Mouse (Mus musculus) ovary, postnatal 36 days (tissue): ENCODE measurements around the gene Scand1.

Source experiments
- DNase-seq: peaks from one replicate; pipeline ENCODE4 v3.0.0; 2022; ENCODE audit warnings: low spot score, mixed read lengths

Scand1 gene

DNA sequence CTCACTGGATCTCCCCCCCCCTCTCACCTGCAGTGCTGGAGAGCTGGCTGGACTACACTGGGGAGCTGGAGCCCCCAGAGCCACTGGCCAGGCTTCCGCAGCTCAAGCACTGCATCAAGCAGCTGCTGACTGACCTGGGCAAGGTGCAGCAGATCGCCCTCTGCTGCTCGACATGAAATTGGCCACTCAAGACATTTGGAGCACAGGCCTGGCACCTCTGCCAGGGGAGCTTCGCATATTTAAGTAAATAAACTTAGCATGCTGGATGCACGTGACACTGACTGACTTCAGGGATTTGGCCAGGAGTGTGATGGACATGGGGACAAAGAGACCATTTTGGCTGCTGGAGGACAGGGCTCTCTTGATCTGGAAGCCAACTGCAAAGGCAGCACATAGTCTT lies 5.2 kb downstream of the Scand1 start:
- no peak for DNase-seq

DNA sequence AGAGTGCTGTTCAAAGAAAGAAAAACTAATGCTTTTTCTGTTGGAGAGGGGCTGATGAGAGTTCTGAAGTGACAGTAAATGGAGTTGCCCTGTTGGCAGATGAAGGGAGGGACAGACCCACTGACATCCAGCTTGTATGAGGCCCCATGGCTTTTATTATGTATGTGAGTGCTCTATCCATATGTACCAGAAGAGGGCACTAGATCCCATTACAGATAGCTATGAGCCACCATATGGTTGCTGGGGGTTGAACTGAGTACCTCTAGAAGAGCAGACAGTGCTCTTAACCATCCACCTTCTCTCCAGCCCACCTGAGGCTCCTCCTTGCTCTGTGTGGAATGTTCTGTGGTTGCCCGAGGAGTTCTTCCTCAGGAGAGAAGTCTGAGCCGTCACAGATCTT lies 6.7 kb downstream of the Scand1 start:
- DNase-seq = no peak

DNA sequence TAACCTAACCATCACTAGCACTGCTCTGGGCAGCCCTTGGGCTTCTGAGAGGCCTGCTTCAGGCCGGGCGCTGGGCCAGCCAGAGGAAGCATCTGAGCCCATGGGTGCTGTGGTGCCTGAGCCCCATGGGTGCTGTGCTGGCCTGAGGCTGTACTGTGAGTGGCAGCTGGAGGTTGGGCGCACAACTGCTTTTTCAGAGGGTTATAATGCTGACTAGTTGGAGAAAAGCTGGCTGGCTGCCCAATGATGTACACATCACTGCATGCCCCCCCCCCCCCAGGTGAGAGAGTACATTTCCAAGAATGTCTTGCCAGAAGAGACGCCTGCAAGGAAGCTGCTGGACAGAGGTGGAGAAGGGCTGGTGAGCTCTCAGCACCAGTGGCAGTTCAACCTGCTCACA lies 8.2 kb downstream of the Scand1 start:
- DNase-seq = no peak

DNA sequence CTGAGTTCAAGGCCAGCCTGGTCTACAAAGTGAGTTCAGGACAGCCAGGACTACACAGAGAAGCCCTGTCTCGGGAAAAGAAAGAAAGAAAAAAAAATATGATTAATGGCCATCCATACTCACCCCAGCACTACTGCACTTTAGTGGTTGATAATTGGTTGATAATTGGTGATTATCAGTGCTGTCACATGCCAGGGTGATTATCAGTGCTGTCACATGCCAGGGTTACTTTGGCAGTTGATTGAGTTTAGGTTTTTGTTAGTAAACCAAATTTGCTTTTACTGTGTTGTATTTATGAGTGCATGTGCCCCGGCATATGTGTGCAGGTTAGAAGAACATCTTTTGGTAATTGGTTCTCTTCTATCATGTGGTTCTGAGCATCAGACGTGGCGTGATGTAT lies 10.4 kb downstream of the Scand1 start:
- DNase-seq = no peak

DNA sequence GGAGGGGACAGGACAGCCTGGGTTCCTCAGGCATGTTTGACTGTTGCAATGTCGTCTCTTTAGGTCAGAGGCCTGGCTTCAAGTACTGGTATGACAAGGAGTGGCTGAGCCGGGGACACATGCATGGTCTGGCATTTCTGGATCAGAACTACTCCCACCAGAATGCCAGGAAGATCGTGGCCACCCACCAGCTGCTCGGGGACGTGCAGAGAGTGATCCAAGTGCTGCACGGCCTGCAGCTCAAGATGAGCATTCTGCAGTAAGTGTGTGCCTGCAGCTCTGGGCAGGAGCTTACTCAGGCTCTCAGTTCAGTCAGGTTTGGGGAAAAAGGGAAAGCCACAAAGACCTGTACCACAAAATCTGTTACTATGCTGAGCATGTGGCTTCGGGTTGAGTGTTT lies 14.0 kb downstream of the Scand1 start:
- no peak for DNase-seq

DNA sequence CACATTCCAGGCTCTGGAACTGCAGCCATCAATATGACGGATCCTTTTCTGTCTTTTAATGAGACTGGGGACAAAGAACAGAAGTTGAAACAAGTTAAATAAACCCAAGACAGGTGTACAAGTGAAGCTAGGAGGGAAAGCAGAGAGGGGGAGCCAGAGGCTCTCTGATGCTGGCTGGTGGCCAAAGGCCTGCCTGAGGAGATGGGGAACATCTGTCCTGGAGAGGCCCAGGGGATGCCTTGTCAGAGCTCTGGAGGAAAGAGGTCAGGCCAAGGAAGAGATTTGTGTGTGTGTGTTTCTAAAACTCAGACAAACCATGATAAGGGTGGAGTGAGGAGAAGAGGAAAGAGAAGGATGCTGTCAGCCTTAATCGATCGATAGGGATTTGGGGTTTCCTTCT lies 14.9 kb downstream of the Scand1 start:
- no peak for DNase-seq

DNA sequence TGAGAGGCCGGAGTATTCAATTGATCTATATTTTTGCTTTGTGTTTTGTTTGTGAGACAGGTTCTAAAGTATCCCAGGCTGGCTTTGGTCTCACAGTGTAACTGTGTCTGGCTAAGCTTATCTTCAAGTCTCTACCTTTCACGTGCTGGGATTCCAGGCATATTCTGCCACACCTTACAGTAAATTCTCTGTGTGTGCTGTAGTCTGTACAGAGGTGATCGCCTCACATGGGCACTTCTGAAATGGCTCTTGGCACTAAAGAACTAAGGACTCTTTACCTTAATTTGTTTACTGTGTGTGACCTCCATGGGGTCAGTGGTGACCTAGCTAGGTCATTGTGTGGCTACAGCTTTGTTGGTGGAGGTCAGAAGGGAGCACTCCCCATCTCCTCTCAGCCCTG lies 16.3 kb downstream of the Scand1 start:
- no peak for DNase-seq

DNA sequence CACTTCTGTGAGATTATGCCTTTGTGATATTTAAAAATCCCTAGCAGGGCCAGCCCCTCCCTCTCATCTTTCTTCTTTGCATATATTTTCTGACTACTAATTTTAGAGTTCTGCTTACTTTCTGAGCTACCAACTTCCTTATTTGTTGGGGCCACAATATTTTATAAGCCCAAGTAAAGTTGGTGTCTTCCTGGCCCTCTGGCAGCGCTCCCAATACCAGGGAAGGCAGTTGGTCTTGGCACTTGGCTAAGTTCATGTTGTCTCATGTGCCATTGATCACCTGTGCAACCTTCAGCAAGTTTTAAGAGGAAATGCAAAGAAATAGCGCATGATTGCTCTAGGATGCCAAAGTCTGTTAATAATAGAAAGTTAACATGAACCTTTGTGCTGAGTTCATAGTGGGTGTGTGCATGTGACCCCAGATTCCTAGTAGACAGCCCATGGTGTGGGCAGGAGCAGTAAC lies 16.9 kb downstream of the Scand1 start:
- no peak for DNase-seq

DNA sequence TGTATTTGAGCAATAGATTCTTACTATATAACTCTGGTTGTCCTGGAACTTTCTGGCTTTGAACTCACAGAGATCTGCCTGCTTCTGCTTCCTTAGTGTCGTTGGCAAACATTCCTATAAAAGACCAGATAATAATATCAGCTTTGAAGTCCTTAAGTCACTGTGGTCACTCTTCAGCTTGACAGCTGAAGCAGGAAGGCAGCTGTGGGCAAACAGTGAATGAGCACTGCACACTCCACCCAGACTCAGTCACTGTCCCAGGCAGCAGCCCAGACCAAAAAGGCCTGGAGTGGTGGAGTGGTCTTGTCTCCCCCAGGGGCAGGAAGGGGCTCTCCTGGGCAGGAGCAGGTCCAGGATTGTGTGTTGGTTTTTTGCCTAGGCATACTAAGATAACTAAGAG lies 20.5 kb downstream of the Scand1 start:
- DNase-seq = no peak

DNA sequence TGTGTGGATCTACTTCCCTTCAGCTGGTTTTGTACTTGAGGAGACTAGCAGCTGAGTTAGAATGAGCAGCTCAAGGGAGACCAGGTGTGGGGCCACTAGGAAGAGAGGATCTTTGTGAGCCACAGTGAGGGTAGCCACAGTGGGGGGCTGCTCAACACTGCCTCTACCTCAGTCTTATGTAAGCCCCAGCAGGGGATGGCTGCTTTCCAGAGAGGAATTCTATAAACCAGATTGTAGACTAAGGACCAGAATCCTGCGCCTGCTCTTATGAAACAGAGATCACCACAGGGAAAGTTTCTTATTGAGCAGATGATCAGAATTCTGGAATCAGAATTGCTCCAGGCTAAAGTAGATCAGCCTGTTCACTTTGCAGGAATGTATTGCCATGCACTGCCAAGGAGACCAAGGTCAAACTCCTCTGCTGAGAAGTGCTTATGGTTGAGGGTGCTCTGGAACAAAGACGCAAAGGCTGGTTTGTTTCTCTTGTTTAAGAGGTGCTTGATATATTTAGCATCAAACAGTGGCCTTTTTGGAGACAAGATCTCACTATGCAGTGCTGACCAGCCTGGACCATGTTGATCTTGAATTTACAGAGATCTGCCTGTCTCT lies 22.8 kb downstream of the Scand1 start:
- no peak for DNase-seq

DNA sequence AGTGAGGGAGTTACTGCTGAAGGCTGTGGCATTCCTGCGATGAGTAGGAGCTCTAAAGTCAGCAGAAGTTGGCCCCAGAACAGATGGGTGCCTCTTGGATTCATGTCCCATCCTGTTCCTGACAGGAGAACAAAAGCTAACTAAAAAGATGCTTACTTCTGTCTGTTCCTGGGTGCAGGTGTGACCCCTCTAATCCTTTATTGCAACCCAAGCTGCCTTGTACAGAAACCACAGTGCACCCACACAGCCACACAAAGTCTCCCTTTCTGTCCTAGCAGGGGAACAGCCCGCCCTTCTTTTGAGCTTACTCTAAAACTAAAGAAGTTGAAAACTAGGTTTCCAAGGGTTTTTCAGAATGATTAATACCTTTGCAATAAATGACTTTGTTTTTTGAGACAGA lies 24.3 kb downstream of the Scand1 start:
- no peak for DNase-seq

DNA sequence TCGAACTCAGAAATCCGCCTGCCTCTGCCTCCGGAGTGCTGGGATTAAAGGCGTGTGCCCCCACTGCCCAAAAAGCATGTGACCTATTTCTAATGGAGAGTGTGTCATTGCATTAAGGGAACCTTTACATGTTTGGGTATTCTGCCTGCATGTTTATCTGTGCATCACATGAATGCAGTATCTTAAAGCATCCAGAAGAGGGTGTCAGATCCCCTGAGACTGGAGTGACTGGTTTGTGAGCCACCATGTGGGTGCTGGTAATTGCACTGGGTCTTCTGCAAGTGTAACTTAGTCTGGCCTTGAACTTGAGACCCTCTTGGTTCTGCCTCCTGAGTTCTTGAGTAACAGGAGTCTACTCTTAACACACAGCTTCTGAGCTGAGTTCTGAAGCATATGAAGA lies 25.8 kb downstream of the Scand1 start:
- DNase-seq = no peak

DNA sequence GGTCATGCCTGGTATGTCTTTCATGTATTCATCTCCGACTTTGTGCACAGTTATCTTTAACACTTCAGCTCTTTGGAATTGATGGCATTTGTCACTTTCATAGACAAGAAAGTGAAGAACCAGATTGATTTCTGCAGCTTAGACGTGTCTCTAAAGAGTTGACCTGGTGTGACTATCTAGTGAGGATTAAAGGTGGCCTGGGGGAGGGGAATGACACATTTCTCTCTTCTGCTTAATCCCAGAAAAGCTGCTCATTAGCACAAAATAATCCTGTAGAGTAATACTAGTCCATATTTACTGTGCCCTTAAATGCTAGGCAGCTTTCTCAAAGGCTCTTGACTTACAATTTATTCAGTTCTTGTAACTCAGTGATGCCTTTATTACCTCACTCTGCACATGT lies 27.3 kb downstream of the Scand1 start:
- no peak for DNase-seq

DNA sequence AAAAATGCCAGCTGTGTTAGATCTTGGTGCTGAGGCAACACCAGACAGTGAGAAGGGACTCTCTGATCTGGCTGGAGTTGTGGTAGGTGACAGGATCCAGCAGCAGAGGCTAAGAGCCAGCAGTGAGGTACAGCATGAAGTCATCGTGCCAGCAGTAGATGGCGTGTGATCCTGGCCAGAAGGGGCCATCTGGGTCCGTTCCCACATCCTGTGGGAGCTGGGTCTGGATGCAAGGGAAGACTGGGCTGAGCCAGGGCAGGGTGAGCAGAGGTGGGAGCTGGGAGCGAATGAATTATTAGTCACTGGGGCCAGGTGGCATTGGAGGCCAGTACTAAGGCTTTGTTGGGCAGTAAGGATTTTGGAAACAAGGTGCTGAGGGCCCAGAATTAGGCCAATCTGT lies 31.3 kb downstream of the Scand1 start:
- DNase-seq = no peak

DNA sequence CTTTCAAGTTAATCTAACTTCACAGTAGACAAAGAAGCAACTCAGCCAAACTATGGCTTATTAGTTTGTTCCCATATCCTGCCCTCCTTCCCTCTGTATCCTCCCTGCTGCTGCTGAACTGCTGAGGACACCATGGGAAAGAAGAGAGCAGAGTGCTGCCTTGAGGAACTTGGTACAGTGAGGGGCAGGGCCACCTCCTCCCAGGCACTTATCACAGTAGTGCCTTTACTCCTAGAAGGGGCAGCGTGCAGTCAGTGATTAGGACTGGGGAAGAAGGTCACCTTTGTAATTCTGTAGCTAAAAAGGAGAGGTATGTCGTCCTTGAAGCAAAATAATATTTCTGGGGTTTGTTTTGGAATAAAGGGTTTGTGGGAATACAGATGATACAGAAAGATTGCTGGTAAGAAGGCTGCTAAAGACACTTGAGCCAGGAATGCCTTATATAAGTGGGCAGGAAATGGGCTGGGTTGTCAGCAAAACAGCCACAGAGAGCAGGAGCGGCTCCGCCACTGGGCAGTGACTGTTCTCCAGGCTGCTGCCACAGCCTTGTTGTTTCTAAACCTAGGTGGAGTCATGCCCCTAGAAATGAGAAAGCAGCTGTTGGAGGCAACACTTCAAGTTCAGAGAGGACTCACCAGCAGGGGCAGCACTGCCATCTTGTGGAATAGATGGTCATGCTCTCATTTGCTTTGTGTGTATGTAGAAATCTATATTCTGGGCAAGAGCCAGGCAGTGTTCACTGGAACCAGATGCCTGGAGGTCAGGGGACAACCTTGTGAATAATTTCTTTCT lies 34.1 kb downstream of the Scand1 start:
- peak; percentile 73 for DNase-seq

DNA sequence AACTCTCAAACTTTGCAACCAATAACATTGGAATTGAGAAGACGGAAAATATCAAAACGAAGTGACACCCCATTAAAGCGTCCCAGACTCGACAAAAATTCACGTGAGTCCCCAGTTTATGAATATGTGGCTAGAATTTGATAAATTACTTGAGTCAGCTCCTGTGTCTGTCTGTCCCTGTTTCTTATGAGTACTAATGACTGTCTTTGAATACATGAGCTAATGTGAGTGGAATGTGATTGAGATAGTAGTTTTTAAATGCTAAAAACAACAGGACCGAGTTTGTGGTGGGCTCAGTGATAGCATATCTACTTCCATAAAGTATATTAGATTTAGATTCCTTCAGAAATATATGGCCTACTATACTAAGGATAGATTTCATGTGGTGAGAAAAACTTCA lies 40.0 kb downstream of the Scand1 start:
- no peak for DNase-seq

DNA sequence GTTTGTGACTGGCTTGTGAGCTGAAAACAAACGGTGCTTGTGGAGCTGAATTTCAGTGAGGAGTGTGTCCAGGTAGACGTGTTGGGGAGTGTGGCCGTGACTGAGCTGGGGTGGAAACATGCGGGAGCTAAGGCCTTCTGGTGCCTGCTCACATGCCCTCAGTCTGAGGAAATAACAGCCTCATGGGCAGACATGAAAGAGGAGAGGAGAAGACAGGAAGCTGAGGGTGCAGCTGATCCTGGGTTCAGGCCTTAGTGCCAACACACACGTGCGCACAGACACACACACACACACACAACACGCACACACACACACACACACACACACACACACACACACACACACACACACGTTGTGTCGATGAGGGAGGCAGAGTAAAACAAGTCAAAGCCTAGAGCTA lies 44.9 kb downstream of the Scand1 start:
- DNase-seq = no peak

DNA sequence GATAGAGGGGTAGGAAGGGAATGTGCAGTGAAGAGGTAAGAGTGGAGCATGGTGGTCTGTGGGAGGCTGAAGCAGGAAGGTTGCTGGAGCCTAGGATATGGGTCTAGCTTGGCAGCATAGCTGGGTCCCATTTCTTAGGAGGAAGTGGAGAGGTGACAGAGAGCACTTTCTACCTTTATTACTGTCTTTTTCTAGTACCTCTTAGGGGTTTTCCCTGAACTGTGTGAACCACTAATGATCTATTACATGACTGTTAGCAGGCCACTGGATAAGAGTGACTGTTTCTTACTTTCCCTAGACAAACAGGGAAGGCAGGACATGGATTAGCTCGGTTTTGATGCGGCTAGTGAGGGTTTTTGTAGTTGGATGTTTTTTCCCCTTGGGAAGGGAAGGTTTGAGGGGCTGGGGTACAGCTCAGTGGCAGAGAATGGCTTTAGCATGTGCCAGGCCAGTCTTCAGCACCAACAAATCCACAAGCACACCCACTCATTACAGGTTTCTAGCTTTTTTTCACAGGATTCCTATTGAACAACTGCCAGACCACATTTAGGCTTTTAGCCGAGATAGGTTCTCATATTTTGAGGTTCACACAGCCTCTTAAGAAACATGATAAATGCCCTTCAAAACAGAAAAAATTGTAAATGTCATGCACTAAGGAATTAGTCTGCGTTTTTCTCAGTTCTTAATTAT lies 49.2 kb downstream of the Scand1 start:
- no peak for DNase-seq
